Mouse (Mus musculus) lung, postnatal 0 days (tissue): ENCODE results near the gene Zc3h14. TPM values are rescaled to one million over a fixed set of nuclear protein-coding genes. Genes with fewer than 3 reads are reported as not detected.

Experiments
- ATAC-seq: fragments of 200-750 bp; cut with Nextera tagmentation; 2 replicates; pipeline ENCODE4 v1.8.0; 2017; ENCODE audit warnings: moderate library complexity
- DNase-seq: peaks from one replicate; pipeline ENCODE4 v3.0.0-alpha.2; 2016; ENCODE audit warnings: low spot score
- H3K27ac ChIP-seq: fragments of 300-500 bp; sonication (generic); 2 replicates; pipeline ENCODE4 v1.5.1; 2014; ENCODE audit warnings: antibody characterized with exemption, mild to moderate bottlenecking, low read length, mixed read lengths
- H3K27me3 ChIP-seq: fragments of 300-500 bp; sonication (generic); replicated peaks from 2 replicates; pipeline ENCODE4 v1.6.1; 2014; ENCODE audit warnings: low read length, mixed read lengths; ENCODE audit not compliant: insufficient read depth
- H3K36me3 ChIP-seq: fragments of 300-500 bp; sonication (generic); 2 replicates; pipeline ENCODE4 v1.6.1; 2014; ENCODE audit warnings: low read length, mixed read lengths; ENCODE audit not compliant: insufficient read depth
- H3K4me1 ChIP-seq: fragments of 300-500 bp; sonication (generic); 2 replicates; pipeline ENCODE4 v1.6.1; 2014; ENCODE audit warnings: antibody characterized with exemption, low read depth, low read length, mixed read lengths; ENCODE audit not compliant: insufficient read depth
- H3K4me2 ChIP-seq: fragments of 300-500 bp; sonication (generic); replicated peaks from 2 replicates; pipeline ENCODE4 v1.6.1; 2014; ENCODE audit warnings: low read depth, mild to moderate bottlenecking, low read length, moderate library complexity, mixed read lengths
- H3K4me3 ChIP-seq: fragments of 300-500 bp; sonication (generic); 2 replicates; pipeline ENCODE4 v1.5.1; 2014; ENCODE audit warnings: low read depth, low read length
- H3K9ac ChIP-seq: fragments of 300-500 bp; sonication (generic); replicated peaks from 2 replicates; pipeline ENCODE4 v1.6.1; 2014; ENCODE audit warnings: low read depth, mild to moderate bottlenecking
- H3K9me3 ChIP-seq: fragments of 300-500 bp; sonication (generic); 2 replicates; pipeline ENCODE4 v1.6.1; 2016; ENCODE audit warnings: low read length, mixed read lengths
- CTCF ChIP-seq: IDR thresholded peaks from 2 replicates; pipeline ENCODE4 v1.5.1; 2016; ENCODE audit warnings: antibody characterized with exemption, mild to moderate bottlenecking
- EP300 ChIP-seq: IDR thresholded peaks from 2 replicates; pipeline ENCODE4 v1.6.1; 2016; ENCODE audit warnings: antibody characterized with exemption, mild to moderate bottlenecking, control low read depth
- WGBS: fragments of 180-500 bp; shearing (Covaris S2); extraction: QIAGEN DNeasy Blood & Tissue Kit; methylation state at CpG from one replicate; pipeline ENCODE4 v1.1.7; 2014; 5-methylcytosine and 5-hydroxymethylcytosine counted together
- polyA plus RNA-seq: library from polyadenylated mRNA; unstranded; fragments of >200 nt; fragmentation: Nextera tagmentation; extraction: Ambion mirVana; gene quantifications from 2 replicates; pipeline ENCODE4 v1.2.1, GENCODE M21; 2015

Zc3h14 gene
- polyA plus RNA-seq, 1 experiment from 2014 or later: 61.7 TPM

- Histone ChIP-seq H3K9ac (peak overlapping the region; percentile 61), H3K9me3 (no peaks in the 10 kb centered on the region), H3K4me2 (peak overlapping the region; percentile 83), H3K36me3 (no peaks in the 10 kb centered on the region), H3K27ac (peak overlapping the region; percentile 1; the same call in 1 of the 2 replicates), H3K4me1 (peaks cover 11% of the 10 kb centered on the region; the same call in 1 of the 2 replicates), H3K27me3 (no peaks in the 10 kb centered on the region), H3K4me3 (peak overlapping the region; percentile 64)
- 10% methylated on average over 22 of the region's 22 CpGs for WGBS
- DNase-seq (no peak), ATAC-seq (no peak)
- no peak for TF ChIP-seq EP300
- TF ChIP-seq CTCF: no peak
Observed at GRCm38 (mm10) chr12:98734880-98735801, 11.6 kb upstream of the Zc3h14 start.

GRCm38 (mm10) chr12:98736951-98737800 lies 9.6 kb upstream of the Zc3h14 start, which contains the start of gene Ptpn21:
Gene Ptpn21, minus strand, starts transcription at chr12:98737405.
- Histone ChIP-seq H3K4me1 (peaks cover 11% of the 10 kb centered on the region; the same call in 1 of the 2 replicates), H3K27me3 (no peaks in the 10 kb centered on the region), H3K4me3 (peak within 1 kb of the TSS; percentile 92), H3K36me3 (no peaks in the 10 kb centered on the region), H3K9me3 (no peaks in the 10 kb centered on the region), H3K9ac (peak within 1 kb of the TSS; percentile 89), H3K27ac (peak within 1 kb of the TSS; percentile 98), H3K4me2 (peak within 1 kb of the TSS; percentile 66)
- TF ChIP-seq EP300 (peak; percentile 25; the same call in 1 of the 2 replicates), CTCF (no peak)
- DNase-seq (peak; percentile 84), ATAC-seq (peak; percentile 87)
- WGBS: under 1% methylated on average over 67 of the region's 75 CpGs

- H3K36me3 ChIP-seq: no peaks in the 10 kb centered on the region
- H3K4me1 ChIP-seq: peaks cover 11% of the 10 kb centered on the region; the same call in 1 of the 2 replicates
- H3K4me2 ChIP-seq: peak overlapping the region; percentile 66
- ATAC-seq (peak; percentile 46), DNase-seq (peak; percentile 70)
- WGBS: 8% methylated on average over 7 of the region's 7 CpGs
- no peaks in the 10 kb centered on the region for H3K9me3 ChIP-seq
- peak overlapping the region; percentile 92 for H3K4me3 ChIP-seq
- TF ChIP-seq EP300 (no peak), CTCF (no peak)
- peak overlapping the region; percentile 89 for H3K9ac ChIP-seq
- H3K27ac ChIP-seq: peak overlapping the region; percentile 98
- H3K27me3 ChIP-seq: no peaks in the 10 kb centered on the region
Observed at GRCm38 (mm10) chr12:98737801-98738350, 8.9 kb upstream of the Zc3h14 start.

GRCm38 (mm10) chr12:98741011-98741501 lies 5.7 kb upstream of the Zc3h14 start:
- DNase-seq (peak; percentile 76), ATAC-seq (peak; percentile 41)
- 47% methylated on average over 3 of the region's 3 CpGs for WGBS
- peak overlapping the region; percentile 47 for H3K27ac ChIP-seq
- no peak overlapping the region for H3K4me3 ChIP-seq
- H3K27me3 ChIP-seq: no peaks in the 10 kb centered on the region
- no peak overlapping the region for H3K4me2 ChIP-seq
- no peak overlapping the region for H3K9ac ChIP-seq
- no peaks in the 10 kb centered on the region for H3K36me3 ChIP-seq
- H3K4me1 ChIP-seq: peaks cover 3% of the 10 kb centered on the region; the same call in 1 of the 2 replicates
- no peaks in the 10 kb centered on the region for H3K9me3 ChIP-seq
- TF ChIP-seq EP300 (peak; percentile 72), CTCF (no peak)

GRCm38 (mm10) chr12:98745626-98746025 lies 1.1 kb upstream of the Zc3h14 start:
- Histone ChIP-seq H3K27me3 (no peaks in the 10 kb centered on the region), H3K27ac (peak overlapping the region; percentile 8; the same call in 1 of the 2 replicates), H3K36me3 (no peaks in the 10 kb centered on the region), H3K4me1 (no peaks in the 10 kb centered on the region), H3K4me2 (no peak overlapping the region), H3K4me3 (no peak overlapping the region), H3K9ac (no peak overlapping the region), H3K9me3 (no peaks in the 10 kb centered on the region)
- TF ChIP-seq CTCF (no peak), EP300 (no peak)
- no peak for ATAC-seq
- no peak for DNase-seq
- 43% methylated on average over 4 of the region's 4 CpGs for WGBS
